Mouse (Mus musculus) G1E (cell line): ENCODE measurements at regions not wholly inside any gene's neighbourhood (a gene's known extent, or its start where the extent isn't known, plus 50 kb on each side); places are given as distances from the start of the nearest gene placed in this dataset.

Source experiments
- CTCF ChIP-seq: IDR thresholded peaks from 2 replicates; pipeline ENCODE4 v1.5.1; 2012; ENCODE audit warnings: low read depth, low read length, inconsistent platforms, mixed read lengths
- TAL1 ChIP-seq: conservative IDR thresholded peaks from 2 replicates; pipeline ENCODE4 v1.6.1; 2012; ENCODE audit warnings: low read depth, low read length, inconsistent platforms, mixed read lengths

DNA sequence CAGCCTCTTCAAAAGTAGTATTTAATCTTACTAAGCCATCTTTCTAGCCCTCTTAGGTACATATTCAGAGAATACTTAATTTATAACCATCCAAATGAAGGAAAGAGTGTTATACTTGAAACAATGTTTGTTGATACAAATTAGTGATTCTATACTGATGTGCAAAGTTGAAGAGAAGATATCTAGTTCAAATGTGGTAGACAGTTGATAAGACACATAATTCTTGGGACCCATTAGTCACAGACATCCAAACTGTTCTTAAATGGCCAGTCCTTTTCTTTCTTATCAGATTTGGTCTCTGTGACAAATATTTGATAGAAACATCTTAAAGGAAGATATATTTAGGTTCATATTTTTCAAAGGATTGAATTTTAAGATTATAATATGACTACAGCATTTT is 585.7 kb downstream of the Efna5 start:
- TF ChIP-seq CTCF = no peak
- TF ChIP-seq TAL1 = no peak
